Mouse (Mus musculus) large intestine, adult 2 months (tissue): ENCODE results near the gene H3f3b. TPM values are rescaled to one million over a fixed set of nuclear protein-coding genes. Genes with fewer than 3 reads are reported as not detected.

Experiments used
- DNase-seq: peaks from one replicate; pipeline ENCODE4 v3.0.0-alpha.2; 2012; ENCODE audit warnings: low read depth, low spot score
- WGBS: fragments of 180-500 bp; shearing (Covaris S2); methylation state at CpG from one replicate; pipeline ENCODE4 v1.1.7; 2018; 5-methylcytosine and 5-hydroxymethylcytosine counted together
- polyA plus RNA-seq: library from polyadenylated mRNA; depleted of rRNA; stranded (reverse); fragments of >200 nt; gene quantifications from 2 replicates; pipeline ENCODE4 v1.2.3, GENCODE M21; 2012

H3f3b gene
- polyA plus RNA-seq, 1 experiment, result 265 TPM

- DNase-seq, result no peak
- 92% methylated on average over 9 of the region's 9 CpGs for WGBS
These were observed 25.9 kb upstream of the H3f3b start for GRCm38 (mm10) chr11:116053510-116054229.

- 82% methylated on average over 4 of the region's 4 CpGs for WGBS
- no peak for DNase-seq
These were observed 22.4 kb upstream of the H3f3b start for GRCm38 (mm10) chr11:116050196-116050595.

- WGBS, result 75% methylated on average over 2 of the region's 2 CpGs
- no peak for DNase-seq
These were observed 21.8 kb upstream of the H3f3b start for GRCm38 (mm10) chr11:116049610-116050009.

GRCm38 (mm10) chr11:116045173-116045572 is 17.4 kb upstream of the H3f3b start:
- no peak for DNase-seq
- 86% methylated on average over 6 of the region's 6 CpGs for WGBS

- 100% methylated on average over 1 of the region's 1 CpGs for whole genome bisulfite sequencing
- no peak for DNase-seq
These were observed 15.5 kb upstream of the H3f3b start for GRCm38 (mm10) chr11:116043286-116043685.

GRCm38 (mm10) chr11:116042372-116043138 is 14.8 kb upstream of the H3f3b start:
- WGBS, result 70% methylated on average over 5 of the region's 5 CpGs
- no peak for DNase-seq

GRCm38 (mm10) chr11:116041833-116042232 is 14.1 kb upstream of the H3f3b start:
- DNase-seq, result no peak
- WGBS, result 100% methylated on average over 2 of the region's 2 CpGs

- WGBS, result 90% methylated on average over 6 of the region's 6 CpGs
These were observed 12.8 kb upstream of the H3f3b start for GRCm38 (mm10) chr11:116040593-116040992.

GRCm38 (mm10) chr11:116037826-116038225 is 10.1 kb upstream of the H3f3b start:
- no peak for DNase-seq
- WGBS, result 90% methylated on average over 9 of the region's 9 CpGs

More at GRCm38 (mm10) chr11:116040593-116040992, 12.8 kb upstream of the H3f3b start:
- no peak for DNase-seq

GRCm38 (mm10) chr11:116036671-116037070 is 8.9 kb upstream of the H3f3b start:
- 77% methylated on average over 3 of the region's 3 CpGs for WGBS
- no peak for DNase-seq

GRCm38 (mm10) chr11:116034584-116034983 is 6.8 kb upstream of the H3f3b start:
- WGBS, result 87% methylated on average over 6 of the region's 6 CpGs
- no peak for DNase-seq

GRCm38 (mm10) chr11:116030898-116031845 is 3.4 kb upstream of the H3f3b start:
- peak; percentile 31 for DNase-seq
- 20% methylated on average over 14 of the region's 14 CpGs for WGBS

GRCm38 (mm10) chr11:116030088-116030897 is 2.5 kb upstream of the H3f3b start, which contains the start of gene Unk:
Gene Unk, plus strand, starts transcription at chr11:116030322.
- WGBS, result under 1% methylated on average over 66 of the region's 67 CpGs
- peak; percentile 96 for DNase-seq

- 85% methylated on average over 6 of the region's 6 CpGs for WGBS
- DNase-seq, result no peak
These were observed 1.5 kb upstream of the H3f3b start for GRCm38 (mm10) chr11:116029086-116029865.

- WGBS, result 84% methylated on average over 9 of the region's 9 CpGs
- DNase-seq, result no peak
These were observed 559 bp upstream of the H3f3b start for GRCm38 (mm10) chr11:116028177-116028865.

- DNase-seq, result no peak
- WGBS, result 92% methylated on average over 3 of the region's 3 CpGs
These were observed 2.5 kb downstream of the H3f3b start for GRCm38 (mm10) chr11:116025056-116025845.

GRCm38 (mm10) chr11:116024356-116024808 is 3.4 kb downstream of the H3f3b start:
- WGBS, result under 1% methylated on average over 37 of the region's 37 CpGs
- peak; percentile 91 for DNase-seq
